Mouse (Mus musculus): ENCODE measurements at regions not wholly inside any gene's neighbourhood (a gene's known extent, or its start where the extent isn't known, plus 50 kb on each side); places are given as distances from the start of the nearest gene placed in this dataset.

DNA sequence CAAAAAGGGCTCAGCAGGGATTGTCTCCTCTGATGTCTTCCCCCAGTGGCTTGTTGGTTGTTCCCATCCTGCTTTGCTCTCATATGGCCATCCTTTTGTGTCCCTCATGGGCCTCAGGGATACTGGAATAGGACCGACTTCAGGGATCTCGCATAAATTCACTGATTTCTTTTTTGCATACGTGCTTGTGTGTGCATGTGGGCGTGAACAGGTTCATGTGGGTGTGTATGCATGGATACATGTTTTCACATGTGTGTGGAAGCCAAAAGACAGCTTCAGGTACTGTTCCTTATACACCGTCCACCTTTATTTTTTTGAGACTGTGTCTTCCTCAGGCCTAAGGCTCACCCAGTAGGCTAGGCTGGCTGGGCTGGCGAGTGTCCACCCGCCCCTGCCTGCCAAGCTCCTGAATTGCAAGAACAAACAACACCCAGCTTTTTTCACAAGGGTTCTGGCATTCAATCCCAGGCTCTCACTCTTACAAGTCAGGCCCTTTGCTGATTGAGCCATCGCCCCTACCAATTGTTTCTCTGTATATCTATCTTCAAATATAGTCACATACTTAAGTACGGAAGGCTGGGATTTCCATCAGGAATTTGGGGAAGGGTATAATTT lies 127.0 kb upstream of the Hmgn3 start:
- DNase-seq = peak in 1 of 2 experiments; percentile 14

DNA sequence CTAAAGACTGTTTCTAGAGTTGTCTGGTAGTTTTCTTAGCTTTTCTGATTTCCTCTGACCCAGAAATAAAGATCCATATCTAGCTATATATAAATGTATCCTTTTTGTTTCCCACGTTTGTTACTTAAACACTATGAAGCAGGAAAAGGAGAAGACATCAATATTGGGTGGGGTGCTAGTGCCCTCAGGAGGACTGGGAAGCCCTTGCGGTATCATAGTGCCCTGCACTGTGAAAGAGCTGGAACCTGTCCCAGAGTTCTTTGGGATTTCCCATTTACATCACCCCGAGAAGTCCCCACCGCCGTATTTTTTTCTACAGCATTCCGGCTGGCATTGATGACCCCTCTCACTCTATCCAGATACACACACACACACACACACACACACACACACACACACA lies 119.3 kb upstream of the Hmgn3 start:
- no peak for DNase-seq

DNA sequence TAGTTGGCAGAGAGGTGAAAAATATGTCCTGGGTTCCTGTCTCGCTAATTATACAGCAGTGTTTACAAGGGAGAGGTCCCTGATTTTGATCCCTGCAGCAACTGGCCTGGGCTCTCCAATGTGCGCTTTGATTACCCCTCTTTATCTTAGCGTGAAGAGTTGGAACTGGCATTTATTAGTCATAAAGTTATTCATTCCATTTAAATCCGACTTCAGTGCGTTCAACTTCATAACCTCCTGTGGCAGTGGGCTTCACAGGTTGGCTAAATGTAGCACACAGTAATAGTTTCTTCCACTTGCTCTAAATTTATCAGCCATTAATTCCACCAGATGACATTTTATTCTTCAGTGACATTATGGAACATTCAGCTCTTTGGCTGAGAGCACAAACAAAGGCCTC lies 113.0 kb upstream of the Hmgn3 start:
- no peak for DNase-seq

DNA sequence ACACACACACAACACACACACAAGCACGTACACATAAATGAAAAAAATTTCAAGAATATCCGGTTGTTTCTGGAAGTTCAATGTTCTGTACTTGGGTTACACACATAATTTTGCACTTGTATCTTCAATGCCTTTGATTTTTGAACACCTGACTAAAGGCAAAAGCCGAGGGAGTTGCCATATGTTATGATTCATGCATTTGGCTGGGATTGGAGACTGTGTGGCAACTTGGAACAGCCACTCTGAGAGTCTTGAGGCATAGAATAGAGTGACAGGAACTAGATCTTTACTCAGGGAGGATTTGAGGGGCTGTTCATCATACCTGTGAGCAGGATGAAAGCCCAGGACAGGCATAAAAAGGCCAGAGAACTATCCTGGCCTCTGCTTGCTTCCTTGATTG lies 112.5 kb upstream of the Hmgn3 start:
- DNase-seq = no peak

DNA sequence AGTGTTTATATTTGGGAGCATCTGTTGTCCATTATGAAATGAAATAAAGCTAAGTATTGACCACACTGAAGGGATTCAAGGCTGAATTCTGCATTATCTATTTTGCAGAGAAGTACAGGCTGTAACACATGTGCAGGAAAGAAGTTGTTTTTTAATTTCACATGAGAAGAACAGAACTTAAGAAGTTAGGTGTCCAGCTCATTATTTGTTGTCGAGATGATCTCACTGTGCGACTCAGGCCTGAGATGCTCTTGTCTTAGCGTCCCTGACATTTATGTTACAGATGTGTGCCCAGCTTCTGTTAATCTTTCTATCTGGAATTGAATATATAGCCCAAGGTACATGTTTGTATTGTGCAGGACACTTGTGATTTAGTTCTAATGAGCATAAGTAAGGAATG lies 112.0 kb upstream of the Hmgn3 start:
- no peak for DNase-seq

DNA sequence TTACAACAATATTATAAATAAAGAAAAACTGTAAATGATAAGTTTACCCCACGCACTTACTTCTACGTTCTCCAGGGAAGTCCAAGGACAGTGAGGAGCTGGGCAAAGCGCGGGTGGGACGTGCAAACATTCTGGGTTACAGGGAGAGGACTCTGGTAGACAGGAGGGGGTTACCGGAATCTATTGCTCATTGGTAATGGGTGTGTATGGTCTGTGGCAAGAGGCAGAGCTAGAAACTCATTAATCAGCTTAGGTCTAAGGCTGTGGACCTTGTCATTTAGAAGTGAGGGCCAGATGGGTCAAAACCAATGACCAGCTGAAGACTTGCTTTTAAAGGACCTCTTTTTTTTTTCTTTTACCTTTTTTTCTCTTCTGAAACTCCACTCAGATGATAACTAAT lies 107.9 kb upstream of the Hmgn3 start:
- no peak for DNase-seq

DNA sequence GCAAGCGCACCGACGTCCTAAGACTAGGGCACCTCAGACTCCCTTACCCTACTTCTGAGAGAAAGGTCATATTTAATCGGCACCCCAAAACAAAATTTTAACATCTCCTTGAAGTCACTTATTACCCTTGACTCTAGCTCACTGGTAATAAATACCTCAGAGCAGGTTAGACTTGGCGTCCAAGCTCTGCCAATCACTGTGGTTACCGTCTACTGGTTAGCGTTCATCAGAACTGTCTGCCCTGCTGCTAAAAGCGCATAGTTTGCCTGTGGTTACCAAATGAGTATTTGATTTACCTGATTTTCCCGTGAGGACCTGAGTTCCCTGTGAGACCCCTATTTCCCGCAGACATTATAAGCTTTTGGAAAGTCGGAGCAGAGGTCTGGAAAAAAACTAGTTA lies 107.3 kb upstream of the Hmgn3 start:
- no peak for DNase-seq

DNA sequence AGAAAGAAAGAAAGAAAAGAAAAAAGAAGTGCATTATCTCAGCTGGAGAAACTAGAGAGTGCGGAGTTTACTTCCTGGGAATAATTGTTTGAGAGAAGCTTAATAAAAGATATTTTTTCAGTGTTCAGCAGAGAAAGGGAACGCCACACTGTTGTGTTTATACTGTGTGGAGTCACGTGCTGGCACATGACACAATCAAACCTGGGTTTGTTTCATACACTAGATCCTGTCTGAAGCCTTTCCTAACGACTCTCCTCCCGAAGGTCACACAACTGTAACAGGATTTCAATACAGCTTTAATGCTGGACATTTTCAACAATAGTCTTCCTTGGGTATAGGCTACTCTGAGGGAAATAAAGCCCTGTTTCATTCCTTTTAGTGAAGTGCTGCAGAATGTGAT lies 105.3 kb upstream of the Hmgn3 start:
- no peak for DNase-seq

DNA sequence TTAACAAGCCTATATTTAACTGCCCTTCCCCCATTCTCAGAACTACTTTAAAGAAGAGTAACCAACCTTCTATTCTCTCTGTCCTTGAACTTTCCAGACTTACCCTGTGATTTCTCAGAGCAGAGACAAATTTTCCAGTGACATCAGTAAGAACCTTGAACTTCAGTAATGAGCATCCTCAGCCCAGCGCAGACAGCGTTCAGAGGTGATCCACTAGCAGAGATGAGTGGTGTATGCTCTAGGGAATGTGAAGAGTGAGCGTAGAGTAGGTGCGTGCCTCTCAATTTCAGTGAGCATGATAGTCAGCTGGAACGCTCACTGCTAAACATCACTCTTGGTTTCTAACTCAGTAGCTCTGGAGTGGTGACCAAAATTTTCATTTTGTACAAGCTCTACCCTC lies 103.4 kb upstream of the Hmgn3 start:
- no peak for DNase-seq

DNA sequence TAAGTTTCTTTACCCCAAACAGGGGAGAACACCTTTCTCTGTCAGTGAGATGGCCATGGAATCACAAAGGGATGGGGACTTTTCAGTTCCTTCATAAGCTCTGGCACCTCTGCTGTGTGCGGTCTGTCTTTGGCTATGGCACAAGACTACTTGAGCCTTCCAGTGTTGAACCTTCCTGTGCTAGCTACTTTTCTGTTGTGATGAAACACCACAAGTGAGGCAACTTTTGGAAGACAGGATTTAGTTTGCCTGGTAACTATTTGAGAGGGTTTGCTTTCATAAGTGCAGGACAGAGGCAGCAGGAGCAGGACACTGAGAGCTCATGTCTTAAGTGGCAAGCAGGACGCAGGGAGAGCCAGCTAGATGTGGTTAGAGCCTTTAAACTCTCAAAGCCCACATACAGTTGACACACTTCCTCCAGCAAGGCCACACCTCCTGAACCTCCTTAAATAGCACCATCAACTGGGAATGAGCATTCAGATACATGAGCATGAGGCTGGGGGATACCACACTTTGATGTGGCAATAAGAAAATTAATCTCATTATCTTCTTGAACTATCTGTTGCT lies 101.8 kb upstream of the Hmgn3 start:
- DNase-seq = peak in 1 of 2 experiments; percentile 5

DNA sequence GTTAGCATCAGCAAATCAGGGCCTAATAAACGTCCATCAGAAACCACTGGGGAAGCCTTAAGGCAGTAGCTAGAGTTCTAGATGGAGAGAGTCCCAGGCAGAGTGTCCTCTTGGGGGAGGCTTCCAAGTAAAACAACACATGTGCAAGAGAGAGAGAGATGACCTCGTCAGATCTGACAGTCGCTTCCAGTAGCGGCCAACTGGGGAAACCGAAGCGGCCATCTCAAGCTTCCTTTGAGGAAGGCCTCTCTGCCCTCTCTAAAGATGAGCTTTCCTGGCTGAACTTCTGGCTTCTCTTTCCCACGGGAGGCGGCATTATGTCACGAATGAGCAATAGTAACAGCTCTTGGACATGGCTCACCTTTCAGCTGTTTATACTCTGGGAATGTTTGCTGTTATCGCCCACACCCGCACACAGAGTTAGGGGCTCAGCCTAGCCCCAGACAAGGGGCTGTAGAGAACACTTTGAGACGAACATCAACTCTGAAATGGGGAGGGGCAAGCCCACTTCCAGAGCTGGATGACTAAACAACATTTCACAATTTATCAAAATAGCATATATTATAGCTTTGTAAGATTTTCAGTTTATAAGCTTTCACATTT lies 100.7 kb upstream of the Hmgn3 start:
- no peak for DNase-seq

DNA sequence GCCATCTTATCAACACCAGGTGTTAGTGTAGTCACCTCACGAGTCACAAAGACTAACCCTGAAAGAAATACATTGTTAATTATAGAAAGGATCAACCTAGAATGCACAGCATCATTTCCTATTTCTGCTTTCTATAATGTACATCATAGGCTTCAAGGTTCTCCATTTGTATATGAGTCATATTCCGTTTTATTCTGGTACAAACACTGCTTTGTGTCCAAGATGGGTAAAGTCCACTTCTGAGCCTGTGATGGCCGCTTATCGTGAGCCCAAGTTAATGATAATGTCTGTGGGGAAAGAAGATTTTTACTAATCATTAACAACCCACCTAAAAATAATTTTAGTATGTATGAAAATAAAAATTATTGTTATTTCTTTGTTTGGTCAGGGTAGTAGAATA lies 94.6 kb upstream of the Hmgn3 start:
- no peak for DNase-seq

DNA sequence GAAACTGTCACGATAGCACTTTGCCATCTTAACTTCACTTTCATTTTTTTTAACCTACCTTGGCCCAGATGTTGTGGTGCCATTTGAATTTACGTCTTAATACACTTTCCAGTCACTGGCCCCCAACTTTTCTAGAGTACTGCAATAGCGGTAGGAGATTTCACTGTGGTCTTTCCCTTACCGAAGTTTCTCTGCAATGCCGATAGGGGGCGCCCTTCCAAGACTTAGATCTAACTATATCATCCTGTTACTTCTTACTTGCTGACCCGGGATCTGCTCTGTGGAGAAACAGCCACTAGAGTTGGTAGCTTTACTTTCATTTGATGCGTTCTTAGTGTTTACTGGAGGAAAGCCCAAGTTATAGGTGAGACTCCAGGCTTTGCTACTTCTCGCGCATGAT lies 92.6 kb upstream of the Hmgn3 start:
- no peak for DNase-seq

DNA sequence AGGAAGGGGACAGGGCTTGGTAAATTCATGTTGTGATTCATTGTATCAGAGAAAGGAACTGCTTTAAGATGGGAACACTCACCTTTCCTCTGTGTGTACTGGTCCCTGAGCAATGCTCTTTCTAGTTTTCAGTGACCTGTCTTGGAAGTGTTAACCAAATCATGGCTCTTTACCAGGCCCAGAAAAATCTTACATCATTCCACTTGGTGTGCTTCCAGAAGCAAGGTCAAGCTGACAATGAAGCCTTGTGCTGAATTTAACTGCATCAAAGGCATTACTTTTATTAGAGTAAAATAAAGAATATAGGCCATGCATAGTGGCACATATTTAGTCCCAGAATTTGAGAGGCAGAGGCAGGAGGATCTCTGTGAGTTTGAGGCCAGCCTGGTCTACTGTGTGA lies 75.4 kb upstream of the Hmgn3 start:
- no peak for DNase-seq

DNA sequence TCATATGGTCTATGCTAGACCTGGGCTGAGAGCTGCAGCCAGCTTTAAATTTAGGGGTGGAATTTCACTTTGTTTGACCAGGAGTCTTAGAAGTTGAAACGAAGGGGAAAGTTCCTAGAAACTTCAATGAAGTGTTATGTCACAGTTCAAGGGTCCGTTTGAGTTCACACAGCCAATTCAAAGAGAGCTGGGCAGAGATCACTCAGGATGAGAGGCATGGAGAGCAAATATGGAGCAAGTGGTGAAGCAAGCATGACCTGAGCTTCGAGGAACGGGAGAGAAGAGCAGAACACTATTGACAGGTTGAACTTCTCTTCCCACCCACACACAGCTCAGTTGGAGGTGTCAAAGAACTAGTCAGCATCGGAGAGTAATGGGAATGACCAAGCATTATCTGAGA lies 56.1 kb upstream of the Hmgn3 start:
- no peak for DNase-seq

DNA sequence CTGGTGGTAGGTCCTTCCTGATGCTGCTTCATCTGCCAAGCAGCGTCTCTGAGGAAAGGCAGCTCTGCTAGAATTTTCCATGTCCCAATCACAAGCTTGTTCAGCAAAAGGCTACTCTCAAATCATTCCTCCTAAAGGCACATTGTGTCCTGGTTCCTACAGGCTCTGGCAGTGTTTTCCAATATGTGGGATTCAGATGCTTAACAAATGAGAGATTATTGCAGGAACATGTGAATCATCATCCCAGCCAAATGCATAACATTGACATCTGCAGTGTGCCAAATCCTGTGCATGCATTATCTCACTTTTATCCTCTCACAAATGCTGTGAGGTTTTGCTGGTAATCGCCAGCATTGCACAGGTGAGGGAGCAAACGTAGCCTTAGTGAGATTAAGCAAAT lies 53.3 kb upstream of the Hmgn3 start:
- no peak for DNase-seq

DNA sequence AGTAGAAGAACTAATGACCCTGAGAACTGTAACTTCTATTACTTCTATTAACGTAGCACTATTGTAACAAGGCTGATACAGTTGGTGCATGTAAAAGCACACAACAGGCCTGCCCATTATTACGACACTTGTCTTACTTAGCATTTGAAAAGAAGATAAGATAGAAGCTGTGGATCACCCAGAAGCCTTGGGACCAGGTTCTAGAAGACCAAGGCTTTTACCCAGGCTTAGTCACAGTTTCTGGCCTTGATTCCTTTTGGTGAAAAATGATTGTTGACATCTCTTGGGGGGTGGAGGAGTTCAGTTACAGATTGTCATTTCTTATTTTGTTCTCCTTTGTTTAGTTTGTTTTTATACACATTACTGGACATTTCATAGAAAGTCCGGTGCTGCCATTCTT lies 52.7 kb upstream of the Hmgn3 start:
- no peak for DNase-seq

DNA sequence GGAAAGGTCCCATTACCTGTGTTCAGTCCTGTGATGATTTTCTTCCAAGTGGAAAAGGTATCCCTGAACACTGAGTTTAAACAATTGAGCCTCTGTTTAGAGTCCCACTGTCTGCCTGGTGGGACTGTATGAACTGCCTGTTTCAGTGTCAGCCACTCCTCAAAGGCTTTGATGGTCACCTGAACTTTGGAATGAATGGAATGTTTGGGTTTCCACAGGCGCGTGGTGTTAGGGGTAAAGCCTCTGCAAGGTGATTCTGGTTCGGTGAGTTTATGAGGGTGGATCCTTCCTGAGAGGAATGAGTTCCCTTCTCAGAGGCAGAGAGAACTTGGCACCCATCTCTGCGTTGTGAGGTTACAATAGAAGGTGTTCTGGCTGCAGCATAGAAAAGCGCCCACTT lies 50.5 kb upstream of the Hmgn3 start:
- DNase-seq = peak; percentile 8 to 50

Measured in lung, adult 18-20 months (tissue).